Mouse (Mus musculus): ENCODE data around the gene Rilp.
A peak's percentile ranks its signal among the peaks of the same experiment; 100 is the strongest.

- TF ChIP-seq CTCF (IDR thresholded peaks at IDR 0.05; ENCODE audit: low read depth, low read length), result peak; percentile 46
- no peak for TF ChIP-seq POLR2A (IDR thresholded peaks at IDR 0.05; ENCODE audit: insufficient read depth, low read length)
Measured at GRCm38 (mm10) chr11:75558101-75558500, 48.2 kb downstream of the Rilp start.
